ENCODE assay signal across 8 mouse cellular contexts in genomic region chr3:158561987-158562360, GRCm38 (mm10). TPM values are rescaled to one million over a fixed set of nuclear protein-coding genes. Genes with fewer than 3 reads are reported as not detected.
DNase-seq lines count a peak whose midpoint lies in the region; ATAC-seq lines count a peak whose summit lies in the region.

TSS of gene Lrrc7 (minus strand) at chr3:158562221.

- no peaks in the 10 kb centered on the region for H3K9me3 ChIP-seq in heart, embryonic 15.5 days (replicated peaks)
- H3K9me3 ChIP-seq in midbrain, embryonic 14.5 days (ENCODE audit: control insufficient read depth, low read length), result no peaks in the 10 kb centered on the region

- peak within 1 kb of the TSS; percentile 100 for H3K4me2 ChIP-seq in heart, embryonic 15.5 days
- H3K4me2 ChIP-seq in midbrain, embryonic 14.5 days (ENCODE audit: low read length), result peak within 1 kb of the TSS; percentile 82

- H3K4me1 ChIP-seq in heart, embryonic 15.5 days (replicated peaks), result peaks cover 29% of the 10 kb centered on the region
- peaks cover 7% of the 10 kb centered on the region for H3K4me1 ChIP-seq in midbrain, embryonic 14.5 days (ENCODE audit: control insufficient read depth, insufficient read depth, low read length)

- under 1% methylated on average over 28 of the region's 28 CpGs for WGBS in heart, embryonic 15.5 days
- WGBS in midbrain, embryonic 14.5 days, result under 1% methylated on average over 28 of the region's 28 CpGs

- peak within 1 kb of the TSS; percentile 48 for H3K9ac ChIP-seq in heart, embryonic 15.5 days
- peak within 1 kb of the TSS; percentile 96 for H3K9ac ChIP-seq in midbrain, embryonic 14.5 days (replicated peaks; ENCODE audit: low read length)

- peaks cover 46% of the 10 kb centered on the region for H3K27me3 ChIP-seq in heart, embryonic 15.5 days
- no peaks in the 10 kb centered on the region for H3K27me3 ChIP-seq in midbrain, embryonic 14.5 days (ENCODE audit: control insufficient read depth, insufficient read depth, low read length)

- H3K36me3 ChIP-seq in heart, embryonic 15.5 days, result no peaks in the 10 kb centered on the region
- no peaks in the 10 kb centered on the region for H3K36me3 ChIP-seq in midbrain, embryonic 14.5 days (ENCODE audit: control insufficient read depth, insufficient read depth, low read length)

- peak within 1 kb of the TSS; percentile 66 for H3K4me3 ChIP-seq in heart, embryonic 15.5 days
- peak within 1 kb of the TSS; percentile 89 for H3K4me3 ChIP-seq in midbrain, embryonic 14.5 days (replicated peaks; ENCODE audit: low read depth, low read length)

- peak; percentile 8 to 31 for DNase-seq in lung, postnatal 4 days
- no peak for DNase-seq in lung, postnatal 36 days
- DNase-seq in cerebellum, postnatal 4 days (ENCODE audit: low spot score in 2 of 2), result peak; percentile 38 to 70
- DNase-seq in layer of hippocampus, postnatal 25 days (ENCODE audit: extremely low spot score in 1 of 2, low spot score in 1 of 2), result peak; percentile 67 to 79
- DNase-seq in midbrain, embryonic 14.5 days, result peak; percentile 90
- peak; percentile 12 for DNase-seq in testis, postnatal 14 days (ENCODE audit: low spot score)

- peak; percentile 81 for ATAC-seq in heart, embryonic 15.5 days (replicated peaks; ENCODE audit: insufficient number of reproducible peaks, insufficient read depth, low FRiP score, low read depth)
- peak; percentile 89 for ATAC-seq in midbrain, embryonic 14.5 days (ENCODE audit: low FRiP score, low TSS enrichment)
- no peak for ATAC-seq in monocyte, adult 5-6 weeks (replicated peaks; ENCODE audit: insufficient number of reproducible peaks, low FRiP score, low TSS enrichment, poor library complexity, severe bottlenecking)

- H3K27ac ChIP-seq in heart, embryonic 15.5 days, result no peak within 1 kb of the TSS
- H3K27ac ChIP-seq in midbrain, embryonic 14.5 days (replicated peaks; ENCODE audit: low read depth, low read length), result peak within 1 kb of the TSS; percentile 94

RNA-seq across cellular contexts. Expression of gene Lrrc7, which starts in this region (rescaled TPM):
- 0.08 and 0.11 TPM in 2 replicates for polyA plus RNA-seq in heart, embryonic 15.5 days (2015; fragmentation: Nextera tagmentation; extraction: Ambion mirVana)
- total RNA-seq in layer of hippocampus, postnatal 25 days (2021), result 100 to 1,000 TPM; 101 to 138 TPM
- 13.0 and 13.2 TPM in 2 replicates for polyA plus RNA-seq in midbrain, embryonic 14.5 days (2014; fragmentation: Nextera tagmentation; extraction: Ambion mirVana)
- not detected in 3 replicates for total RNA-seq in monocyte, adult 5-6 weeks (2017)

Comparison
In these comparisons a context has a peak if more than half of its experiments do, and no peak if none do; other contexts are left out.
1. RNA of gene Lrrc7 (total RNA-seq): 101 to 138 TPM in layer of hippocampus, postnatal 25 days; not detected in monocyte, adult 5-6 weeks; every median in the first group is over 10 times any median in the second.
2. RNA of gene Lrrc7 (polyA plus RNA-seq): 13.0 to 13.2 TPM in midbrain, embryonic 14.5 days; 0.08 to 0.11 TPM in heart, embryonic 15.5 days; every median in the first group is over 10 times any median in the second.
3. Peak in ATAC-seq, H3K4me3 ChIP-seq, H3K9ac ChIP-seq and H3K4me2 ChIP-seq in heart, embryonic 15.5 days; RNA of the gene not detected or under 1 TPM.